Mouse (Mus musculus) ovary, adult 18-20 months (tissue): Measurements from ENCODE around the gene Dtnbp1.
A peak's percentile ranks its signal among the peaks of the same experiment; 100 is the strongest.

Source experiments
- DNase-seq: peaks from one replicate; pipeline ENCODE4 v3.0.0; 2022; ENCODE audit warnings: low spot score, mixed read lengths

The Dtnbp1 gene

DNA sequence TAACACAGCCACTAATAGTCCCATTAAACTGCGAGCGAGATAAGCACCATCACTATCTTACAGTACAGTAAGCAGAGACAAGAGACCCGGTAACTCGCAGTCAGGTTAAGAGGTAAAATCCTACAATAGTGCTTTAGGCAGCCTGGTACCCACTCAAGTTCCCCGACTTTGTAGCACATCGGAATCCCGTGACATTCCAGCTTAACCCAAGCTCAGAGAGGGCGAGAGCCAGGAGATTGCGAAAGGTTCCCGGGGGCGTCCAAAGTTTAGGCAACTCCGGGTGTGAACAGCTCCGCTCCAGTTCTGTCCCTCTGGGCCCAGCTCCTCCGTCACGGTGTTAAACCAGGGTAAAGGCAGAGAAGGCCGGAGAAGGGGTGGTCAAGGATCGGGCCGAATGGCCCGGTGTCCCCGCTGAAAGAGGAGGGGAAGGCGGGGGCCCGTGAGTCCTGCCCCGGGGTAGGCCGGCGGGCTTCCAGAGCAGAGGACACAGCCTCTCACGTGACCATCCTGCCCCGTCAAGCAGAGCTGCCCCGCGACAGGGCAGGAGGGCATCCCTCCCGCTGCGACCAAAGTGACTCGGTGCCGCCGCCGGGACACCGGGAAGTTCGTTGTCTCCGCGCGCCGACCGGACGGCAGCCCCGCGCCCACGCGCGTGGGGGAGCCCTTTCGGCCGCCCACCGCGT, 578 bp downstream of the Dtnbp1 start:
- peak; percentile 54 for DNase-seq

DNA sequence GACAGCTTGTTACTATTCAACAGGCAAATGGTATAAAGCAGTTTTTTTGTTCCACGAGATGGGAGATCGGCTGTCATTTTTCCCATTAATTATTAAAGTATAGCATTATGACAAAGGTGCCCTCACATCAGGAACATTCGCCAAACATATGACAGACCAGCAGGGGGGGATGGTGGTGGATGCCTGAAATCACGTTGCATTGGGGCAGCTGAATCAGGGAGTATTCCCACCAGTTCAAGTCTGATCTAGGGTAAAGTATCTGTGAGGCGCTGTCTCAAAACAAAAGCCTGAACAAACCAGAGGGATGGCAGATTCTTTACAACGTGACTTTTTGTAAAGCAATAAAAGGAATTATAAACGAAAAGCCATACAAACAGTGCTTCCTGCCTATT, 1.1 kb downstream of the Dtnbp1 start:
- DNase-seq: no peak

DNA sequence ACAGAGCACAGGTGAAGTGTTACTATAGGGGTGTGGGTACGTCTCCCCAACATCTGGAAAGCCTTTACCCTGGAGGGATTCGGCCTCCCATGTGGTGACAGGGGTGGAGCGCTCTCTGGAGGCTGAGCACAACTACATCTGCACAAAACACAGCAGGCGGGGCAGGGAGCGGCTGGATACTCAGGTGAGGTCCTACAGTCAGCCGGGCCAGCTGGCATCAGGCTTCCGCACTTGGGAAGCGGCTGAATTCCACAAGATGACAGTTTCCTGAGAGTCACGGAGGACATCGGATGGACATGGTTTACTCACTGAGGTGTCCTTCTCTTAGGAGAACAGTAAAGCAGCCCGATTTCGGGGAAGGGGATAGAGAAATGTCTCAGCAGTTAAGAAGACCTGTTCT, 2.7 kb downstream of the Dtnbp1 start:
- DNase-seq: no peak

DNA sequence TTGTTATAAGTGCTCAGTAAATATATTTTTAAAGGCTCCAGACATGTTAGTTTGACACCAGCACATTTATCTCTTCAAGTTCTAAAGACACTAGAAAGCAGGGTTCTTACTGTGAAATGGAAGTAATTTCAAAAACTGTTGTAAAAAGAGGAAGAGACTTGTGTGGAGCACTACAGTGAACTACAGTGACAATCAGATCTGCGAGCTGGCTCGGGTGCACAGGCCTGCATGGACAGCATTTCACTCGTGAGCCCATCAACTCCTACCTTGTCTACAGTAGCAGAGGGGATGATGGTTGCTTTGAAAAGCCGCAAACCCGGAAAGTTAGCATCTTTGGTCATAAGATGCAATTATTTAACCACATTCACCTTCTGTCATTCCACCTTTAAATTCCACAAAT, 5.6 kb downstream of the Dtnbp1 start:
- no peak for DNase-seq

DNA sequence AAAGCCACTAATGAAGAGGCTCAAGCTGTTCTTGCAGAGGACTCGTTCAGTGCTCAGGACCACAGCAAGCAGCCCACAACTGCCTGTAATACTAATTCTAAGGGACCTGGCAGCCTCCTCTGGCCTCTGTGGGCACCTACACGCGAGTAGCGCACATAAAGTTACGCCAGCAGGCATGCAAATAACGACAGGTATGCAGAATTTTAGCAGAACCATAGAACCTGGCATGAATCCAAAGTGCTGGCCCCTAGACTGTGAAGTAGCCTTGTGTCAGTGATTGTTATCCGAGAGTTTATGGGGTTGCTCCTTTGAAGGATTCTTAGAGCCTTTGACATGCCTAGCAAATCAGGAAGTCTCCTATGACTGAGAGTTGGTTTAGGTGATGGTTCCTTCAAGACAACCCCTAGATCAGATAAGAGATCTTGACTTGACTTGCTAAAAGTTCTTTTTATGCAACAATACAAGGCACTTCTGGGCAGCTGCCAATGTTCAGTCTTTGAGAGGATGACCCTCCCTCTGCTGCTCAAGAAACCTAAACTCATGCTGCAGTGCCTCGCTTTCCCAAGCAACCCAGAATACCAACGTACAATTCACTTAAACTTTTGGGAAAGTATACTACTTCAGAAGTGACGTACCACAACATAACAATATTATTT, 9.3 kb downstream of the Dtnbp1 start:
- no peak for DNase-seq

DNA sequence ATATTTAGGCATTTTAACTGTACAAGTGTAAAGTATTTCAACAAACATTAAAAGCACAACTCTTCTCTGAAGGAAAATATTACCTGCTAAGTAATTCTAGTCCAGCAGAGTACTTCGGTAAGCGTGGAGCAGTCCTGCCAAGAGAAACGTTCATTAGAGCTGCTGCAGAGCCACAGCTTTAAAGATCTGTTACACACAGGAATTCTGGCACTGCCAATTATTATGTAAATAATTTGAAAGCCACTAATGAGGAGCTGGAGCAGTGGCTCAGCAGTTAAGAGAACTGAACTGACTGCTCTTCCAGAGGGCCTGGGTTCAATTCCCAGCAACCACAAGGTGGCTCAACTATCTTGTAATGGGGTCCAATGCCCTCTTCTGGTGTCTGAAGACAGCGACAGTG, 10.0 kb downstream of the Dtnbp1 start:
- DNase-seq: no peak

DNA sequence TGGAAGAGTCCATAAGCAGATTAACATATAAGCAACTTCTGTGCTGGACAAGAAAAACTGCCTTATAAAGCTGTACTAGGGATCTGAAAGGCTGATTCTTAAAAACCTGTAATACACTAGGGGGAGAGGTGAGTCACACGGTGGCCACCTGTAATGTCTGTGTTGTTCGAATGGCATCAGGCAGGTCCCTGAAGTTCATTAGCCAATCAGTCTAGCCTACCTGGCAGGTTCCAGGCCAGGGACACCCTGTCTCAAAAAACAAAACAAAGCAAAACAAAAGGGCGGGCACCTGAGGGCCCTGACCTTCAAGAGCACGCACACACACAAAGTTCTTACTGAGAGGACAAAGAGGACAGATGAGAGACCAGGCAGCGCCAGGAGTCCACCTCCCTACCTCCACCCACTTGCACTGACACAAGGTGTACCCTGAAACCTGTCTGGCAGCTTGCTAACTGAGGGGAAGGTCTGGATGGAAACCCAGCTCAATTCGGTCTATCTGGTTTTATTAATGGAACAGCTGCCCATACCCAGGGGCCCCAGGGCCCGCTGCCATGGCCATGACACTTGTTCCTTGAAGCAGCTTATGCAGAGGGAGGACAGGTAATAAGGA, 11.8 kb downstream of the Dtnbp1 start:
- DNase-seq: no peak

DNA sequence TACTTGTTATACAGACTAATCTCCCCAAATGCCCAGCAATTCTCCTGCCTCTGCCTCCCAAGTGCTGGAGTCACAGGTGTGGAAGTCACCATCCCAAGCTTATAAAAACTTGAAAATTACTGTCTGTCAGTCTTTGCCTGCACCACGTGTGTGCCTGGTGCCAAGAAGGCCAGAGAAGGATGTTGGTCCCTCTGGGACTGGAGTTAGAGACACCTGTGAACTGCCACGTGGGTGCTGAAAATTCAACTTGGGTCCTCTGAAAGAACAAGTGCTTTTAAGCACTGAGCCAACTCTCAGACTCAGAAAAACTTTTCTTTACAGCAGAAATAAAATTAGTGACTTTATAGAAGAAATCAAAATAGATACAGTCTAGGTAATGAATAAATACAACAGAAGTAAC, 15.6 kb downstream of the Dtnbp1 start:
- DNase-seq: no peak

DNA sequence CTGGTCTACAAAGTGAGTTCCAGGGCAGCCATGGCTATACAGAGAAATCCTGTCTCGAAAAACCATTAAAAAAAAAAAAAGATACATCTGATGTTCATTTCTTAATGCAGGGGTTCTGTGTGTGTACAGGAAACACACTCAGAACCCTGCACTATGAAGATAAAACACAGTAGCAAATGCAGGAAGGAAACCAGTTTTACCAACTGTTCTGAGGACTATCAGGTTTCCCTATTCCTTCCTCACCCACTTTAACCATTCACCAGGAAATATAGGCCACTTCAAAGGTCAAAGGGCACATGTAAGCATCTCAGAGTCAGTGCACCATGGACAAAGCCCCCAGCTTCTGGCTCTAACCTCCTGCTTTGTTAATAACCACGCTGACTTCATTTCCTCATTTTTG, 16.6 kb downstream of the Dtnbp1 start:
- no peak for DNase-seq

DNA sequence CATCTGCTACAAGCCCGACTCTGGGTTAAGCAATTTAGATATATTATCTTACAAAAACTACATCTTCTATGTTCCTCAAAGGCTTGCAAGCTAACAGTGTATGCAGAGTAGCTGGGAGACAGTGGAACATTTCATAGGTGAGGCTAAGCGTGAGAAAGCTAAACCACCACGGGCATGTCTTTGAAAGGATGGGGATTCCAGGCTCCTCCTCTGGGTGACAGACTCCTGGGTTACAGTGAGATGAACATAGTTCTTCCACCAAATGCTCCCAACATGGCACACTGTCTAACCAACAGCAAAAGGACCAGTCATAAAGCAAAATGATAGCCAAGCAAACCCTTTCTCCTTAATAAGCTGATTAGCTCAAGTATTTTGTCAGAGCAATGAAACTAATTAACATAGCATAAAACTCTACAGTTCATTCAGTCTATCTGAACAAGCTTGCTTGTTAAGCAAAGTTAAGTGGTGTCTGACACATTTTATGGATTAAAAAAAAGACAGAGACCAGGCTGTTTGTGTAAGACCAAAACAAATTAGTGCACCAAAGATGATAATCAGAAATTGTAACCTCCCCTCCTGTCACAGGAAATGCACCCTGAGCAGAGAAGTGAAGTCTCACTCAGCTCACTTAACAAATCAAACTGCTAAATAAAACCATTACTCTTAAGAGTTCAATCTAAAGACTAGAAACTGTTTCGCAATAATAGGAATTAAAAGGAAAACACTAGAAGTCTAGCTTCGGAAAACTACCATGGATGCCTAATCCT, 18.1 kb downstream of the Dtnbp1 start:
- no peak for DNase-seq

DNA sequence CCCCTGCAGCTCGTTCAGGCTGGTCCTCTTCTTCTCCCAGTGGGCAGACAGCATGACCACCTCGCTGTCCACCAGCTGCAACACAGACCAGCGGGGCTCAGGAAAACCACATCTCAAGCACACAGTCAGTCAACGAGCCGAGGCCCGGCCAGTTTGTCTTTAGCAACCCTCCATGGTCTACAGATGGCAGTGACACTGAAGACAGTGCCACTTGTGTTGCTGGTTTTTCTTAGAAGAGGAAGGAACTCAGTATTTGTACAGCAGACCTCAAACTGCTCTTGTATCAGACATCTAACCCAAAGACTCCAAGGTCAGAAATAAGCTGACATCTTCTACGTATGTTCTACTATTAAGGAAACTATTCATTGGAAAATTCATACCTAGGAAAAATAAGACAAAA, 19.1 kb downstream of the Dtnbp1 start:
- no peak for DNase-seq

DNA sequence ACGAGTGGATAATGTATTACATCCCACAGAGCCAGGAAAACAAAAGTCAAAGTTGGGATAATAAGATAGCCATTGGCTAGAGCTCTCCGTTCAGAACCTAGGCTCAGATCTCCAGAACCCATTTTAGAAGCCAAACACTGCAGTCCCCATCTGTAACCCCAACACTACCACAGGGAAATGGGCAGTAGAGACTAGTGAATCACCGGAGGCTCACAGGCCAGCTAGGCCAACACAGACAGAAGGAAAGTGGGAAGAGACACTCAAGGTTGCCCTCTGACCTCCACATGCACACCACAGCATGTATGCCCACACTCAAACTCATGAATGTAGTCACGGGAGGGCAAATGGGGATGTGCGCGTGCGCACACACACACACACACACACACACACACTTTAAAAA, 22.5 kb downstream of the Dtnbp1 start:
- DNase-seq: no peak

DNA sequence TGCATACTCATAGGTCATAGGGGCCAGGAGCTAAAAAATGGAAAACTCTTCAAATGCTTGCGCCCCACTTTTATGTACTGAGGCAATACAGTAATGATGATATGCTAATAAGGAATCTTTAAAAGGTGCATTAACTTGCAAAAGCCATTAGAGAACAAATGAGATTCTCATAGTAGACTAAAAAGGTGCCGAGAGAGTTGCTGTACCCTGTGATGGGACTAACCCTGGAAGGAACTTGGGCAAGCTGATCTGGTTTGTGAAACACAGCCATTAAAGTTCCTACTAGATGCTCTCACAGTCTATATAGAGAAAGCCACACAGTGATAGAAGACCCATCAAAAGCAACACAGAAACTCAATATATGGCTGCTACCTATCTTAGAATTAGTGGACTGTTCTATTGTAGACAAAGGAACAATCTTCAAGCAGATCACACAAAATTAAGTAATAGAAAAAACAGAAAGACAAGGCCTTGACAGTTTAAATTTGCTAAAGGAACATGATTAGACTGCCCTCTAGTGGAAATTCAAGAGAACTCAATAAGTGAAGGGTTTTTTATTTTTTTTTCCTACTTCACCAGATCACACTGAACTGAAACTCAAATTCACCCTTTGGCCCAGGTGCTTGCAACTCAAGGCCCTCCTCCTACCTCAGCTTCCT, 24.3 kb downstream of the Dtnbp1 start:
- no peak for DNase-seq

DNA sequence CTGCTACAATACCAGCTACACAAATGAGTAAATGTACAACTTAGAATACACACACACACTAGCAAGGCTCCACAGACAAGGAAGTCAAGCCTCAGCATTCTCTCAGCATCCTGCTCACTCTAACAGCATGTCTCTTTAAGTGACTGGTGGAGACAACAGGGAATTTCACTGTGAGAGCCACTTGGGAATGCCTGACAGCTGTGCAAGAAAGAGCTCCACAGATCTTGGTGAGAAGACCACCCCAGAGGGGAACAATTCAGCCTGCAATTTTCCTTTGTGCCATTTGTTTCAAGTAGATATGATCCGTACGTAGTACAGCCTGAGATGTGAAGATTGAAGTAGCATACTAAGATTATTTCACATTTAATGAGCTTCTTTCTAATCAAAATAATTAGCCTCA, 24.9 kb downstream of the Dtnbp1 start:
- no peak for DNase-seq

DNA sequence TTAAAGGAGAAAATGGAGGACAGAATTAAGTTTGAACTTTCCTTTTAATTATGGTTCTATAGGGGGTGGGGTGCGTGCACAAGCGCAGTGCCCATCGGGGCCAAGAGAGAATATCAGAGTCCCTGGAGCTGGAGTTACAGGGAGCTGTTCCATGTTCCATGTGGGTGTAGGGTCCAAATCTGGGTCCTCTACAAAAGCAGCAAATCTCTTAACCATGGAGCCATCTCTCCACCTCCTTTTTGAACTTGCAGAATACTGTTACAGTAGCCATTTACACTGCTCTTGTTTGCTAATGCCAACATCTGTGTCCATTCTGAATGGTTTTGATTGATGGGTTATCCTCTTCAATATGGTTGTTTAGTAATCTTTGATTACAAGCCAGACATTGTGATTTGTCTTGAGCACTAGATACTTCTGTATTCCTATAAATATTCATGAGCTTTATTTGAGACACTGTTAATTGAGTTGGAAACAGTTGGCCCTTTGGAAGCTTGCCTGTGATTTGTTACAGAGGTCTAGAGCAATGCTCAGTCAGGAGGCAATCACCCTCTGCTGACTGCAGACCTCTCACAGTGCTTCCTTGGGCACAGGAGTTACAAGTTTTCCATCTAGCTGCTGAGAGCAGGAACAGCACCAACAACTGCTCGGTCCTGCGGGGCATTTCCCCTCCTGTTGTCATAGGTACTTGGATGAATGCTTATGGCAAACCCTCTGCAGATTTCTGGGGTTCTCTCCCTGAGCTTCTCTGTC, 41.2 kb downstream of the Dtnbp1 start:
- DNase-seq: no peak

DNA sequence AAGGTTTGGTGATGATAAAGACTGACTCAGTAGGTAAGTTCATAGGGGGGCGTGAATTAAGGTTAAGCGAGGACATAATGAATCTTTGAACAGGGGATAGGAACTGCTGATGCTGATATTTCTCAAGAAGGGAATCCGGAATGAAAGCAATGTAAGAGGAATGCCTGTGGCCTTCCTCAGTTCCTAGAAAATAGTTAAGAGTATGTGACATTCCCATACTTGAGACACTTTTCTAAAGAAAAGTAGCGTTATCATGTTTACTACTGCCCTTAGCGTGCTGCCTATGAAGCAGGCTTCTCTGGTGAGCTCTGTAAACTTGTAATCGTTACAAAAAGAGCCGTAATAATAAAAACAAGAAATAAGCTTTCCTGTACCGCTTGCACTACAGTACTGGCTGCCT, 44.9 kb downstream of the Dtnbp1 start:
- no peak for DNase-seq

DNA sequence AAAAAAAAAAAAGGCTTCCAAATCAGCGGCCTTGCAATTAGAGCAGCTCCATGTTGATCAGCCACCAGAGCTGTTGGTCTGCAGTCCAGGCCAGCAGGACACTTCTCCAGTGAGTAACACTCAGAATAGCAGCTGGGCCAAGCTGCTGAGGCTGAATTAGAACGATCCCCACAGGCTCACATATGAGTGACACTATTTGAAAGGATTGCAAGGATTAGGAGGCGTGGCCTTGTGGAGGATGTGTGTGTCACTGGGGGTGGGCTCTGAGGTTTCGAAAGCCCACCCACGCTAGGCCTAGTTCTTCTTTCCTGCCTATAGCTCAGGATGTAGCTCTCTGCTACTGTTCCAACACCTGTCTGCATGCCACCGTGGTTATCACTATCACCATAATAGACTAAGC, 46.2 kb downstream of the Dtnbp1 start:
- no peak for DNase-seq

DNA sequence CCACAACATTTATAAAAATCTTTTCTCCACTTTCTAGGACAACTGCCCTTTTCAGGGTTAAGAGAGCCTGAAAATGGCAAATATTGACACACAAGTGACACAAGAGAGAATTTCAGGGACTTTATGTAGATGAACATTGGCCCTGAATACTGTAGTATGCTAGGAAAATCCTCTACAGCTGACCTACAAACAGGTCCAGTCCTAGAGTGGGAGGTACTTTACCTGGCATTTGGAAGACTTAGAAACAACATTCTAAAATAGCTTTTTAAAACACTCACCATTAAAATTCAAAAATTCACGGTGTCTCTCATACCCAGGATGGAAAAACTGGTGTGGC, 47.7 kb downstream of the Dtnbp1 start:
- no peak for DNase-seq

DNA sequence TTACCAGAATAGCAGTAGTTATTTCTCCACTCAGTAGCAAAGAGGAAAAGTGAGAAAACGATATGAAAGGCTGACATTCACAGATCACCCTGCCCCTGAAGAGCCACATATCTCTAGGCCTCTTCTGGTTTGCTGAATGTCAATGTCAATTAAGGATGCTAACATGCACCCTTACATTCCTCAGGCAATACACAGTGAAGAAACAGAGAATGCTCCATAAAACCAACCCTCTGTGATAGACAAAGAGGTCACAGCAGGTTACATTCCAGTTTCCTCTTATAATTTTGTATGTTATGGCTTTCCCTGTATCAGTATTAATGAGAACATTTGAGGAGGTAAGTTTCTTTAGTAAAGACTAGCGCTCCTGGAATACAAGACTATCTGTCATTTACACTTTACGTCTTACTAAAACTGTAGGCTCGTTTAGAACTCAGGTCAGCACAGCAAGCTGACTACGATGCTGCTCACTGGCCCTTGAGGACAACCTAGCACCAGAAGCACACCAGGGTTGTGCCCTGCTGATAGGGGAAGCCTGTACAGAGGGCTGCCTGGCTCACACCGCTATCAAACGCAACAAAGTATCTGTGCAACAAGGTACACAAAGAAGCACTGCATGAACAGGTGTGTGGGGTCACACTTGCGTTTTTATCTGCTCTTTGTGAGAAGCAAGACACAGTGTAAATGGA, 48.3 kb downstream of the Dtnbp1 start:
- DNase-seq: no peak

DNA sequence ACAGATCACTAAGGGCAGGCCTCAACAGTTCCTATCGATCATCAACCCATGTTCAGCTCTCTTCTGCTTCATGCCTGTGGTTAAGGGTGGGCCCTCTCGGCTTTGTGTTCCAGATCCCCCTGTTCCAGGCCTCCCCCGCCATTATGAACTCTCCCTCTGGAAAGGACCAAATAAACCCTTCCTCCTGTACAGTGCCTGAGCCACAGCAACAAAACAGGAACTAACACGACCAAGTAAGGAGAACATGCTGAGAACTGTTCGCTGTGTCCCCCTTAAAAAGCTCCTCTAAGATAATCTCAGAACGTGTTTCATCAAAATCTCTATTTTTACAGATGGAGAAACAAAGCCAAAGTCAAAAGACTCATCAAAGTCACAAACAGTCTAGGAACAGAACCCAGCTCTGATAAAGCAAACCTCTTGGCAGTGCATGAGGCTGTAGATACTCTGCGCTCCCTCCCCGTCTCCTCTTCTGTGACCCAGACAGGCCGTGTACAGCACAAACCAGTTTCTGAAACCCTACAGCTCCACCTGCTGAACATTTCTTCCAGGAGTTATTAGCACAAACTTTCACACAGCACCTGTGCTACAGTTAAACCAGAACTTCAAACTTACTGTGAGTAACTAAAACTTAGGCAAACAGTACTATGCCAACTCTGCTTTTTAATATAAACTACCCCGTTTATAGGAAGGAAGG, 49.4 kb downstream of the Dtnbp1 start:
- DNase-seq: no peak
